Mouse (Mus musculus) CH12.LX (cell line): ENCODE results near the gene Smndc1.

ENCODE experiments used
- CTCF ChIP-seq, 2 experiments: IDR thresholded peaks in 1 of 2; conservative IDR thresholded peaks in 1 of 2; 2 replicates each; pipeline ENCODE4 v1.5.1; 2011 to 2012; ENCODE audit warnings: low read depth in 2 of 2, low read length in 2 of 2, improper control_type of control experiment in 1 of 2, inconsistent platforms in 1 of 2, mild to moderate bottlenecking in 1 of 2, moderate library complexity in 1 of 2
- MAZ ChIP-seq: IDR thresholded peaks from 2 replicates; pipeline ENCODE4 v1.6.1; 2012; ENCODE audit warnings: low read depth, mild to moderate bottlenecking, inconsistent platforms, low read length, improper control_type of control experiment, moderate library complexity
- POLR2A ChIP-seq: IDR thresholded peaks from 2 replicates; pipeline ENCODE4 v1.6.1; 2011; ENCODE audit warnings: low read depth, mild to moderate bottlenecking, improper control_type of control experiment, low read length

DNA sequence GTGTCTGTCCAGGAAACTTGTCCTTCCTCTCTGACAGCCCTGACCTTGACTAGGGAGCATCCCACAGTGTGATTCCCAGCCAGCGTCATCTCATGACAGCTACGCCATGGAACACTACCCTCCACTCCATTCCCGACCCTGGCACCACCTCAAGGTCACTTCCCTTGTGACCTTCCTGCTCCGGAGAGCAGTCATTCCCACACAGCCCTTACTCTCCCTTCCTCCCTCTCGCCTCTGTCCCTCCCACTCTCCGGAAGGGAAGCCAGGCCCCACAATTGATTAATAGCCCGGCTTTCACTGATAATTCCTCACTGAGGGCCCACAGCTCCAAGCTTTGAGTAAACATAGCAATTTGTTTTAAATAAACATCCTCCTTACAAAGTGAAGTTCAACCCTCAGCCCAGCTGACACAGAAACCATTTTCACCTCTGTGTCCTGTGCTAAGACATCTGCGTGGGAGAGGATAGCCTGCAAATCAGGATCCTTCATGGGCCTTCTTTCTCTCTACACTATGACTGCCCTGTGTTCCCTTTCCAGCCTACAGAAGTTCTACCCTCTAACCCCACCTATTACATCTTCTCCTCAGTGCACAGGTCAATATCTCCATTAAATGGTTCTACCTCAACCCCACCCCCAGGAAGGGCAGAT lies 47.1 kb upstream of the Smndc1 start:
- TF ChIP-seq CTCF (conservative IDR thresholded peaks at IDR 0.05 in 1 of 2, IDR thresholded peaks at IDR 0.05 in 1 of 2; ENCODE audit: low read depth in 2 of 2, low read length in 2 of 2) = no peak
- TF ChIP-seq POLR2A = no peak
- no peak for TF ChIP-seq MAZ
